18 mouse cellular contexts compared by ENCODE assay signal in genomic region chr11:20108151-20108550, GRCm38 (mm10). TPM values are rescaled to one million over a fixed set of nuclear protein-coding genes. Genes with fewer than 3 reads are reported as not detected.
DNase-seq lines count a peak whose midpoint lies in the region; ATAC-seq and TF ChIP-seq lines count a peak whose summit lies in the region.
"Had no signal": no experiment of that assay in that cellular context is flagged by ENCODE, and none has a peak within 500 bp of the region (broad histone marks: within the 10 kb centered on the region; RNA-seq: fewer than 3 reads in every experiment).

No protein-coding gene starts in this region.

- peaks cover 44% of the 10 kb centered on the region for H3K4me1 ChIP-seq in G1E (ENCODE audit: insufficient read depth, low read depth, low read length)
- peaks cover 18 to 19% of the 10 kb centered on the region in 2 experiments for H3K4me1 ChIP-seq in liver, embryonic 14.5 days (replicated peaks; ENCODE audit: control insufficient read depth in 2 of 2, insufficient read depth in 2 of 2, low read length in 1 of 2)
- peaks cover 11% of the 10 kb centered on the region for H3K4me1 ChIP-seq in hindbrain, embryonic 12.5 days
- no peaks in the 10 kb centered on the region; the same call in 1 of the 2 replicates for H3K4me1 ChIP-seq in forebrain, embryonic 11.5 days (replicated peaks; ENCODE audit: control insufficient read depth, insufficient read depth, low read length)
- H3K4me1 ChIP-seq: intestine, embryonic 15.5 days had no signal

- H3K4me2 ChIP-seq in liver, embryonic 14.5 days (ENCODE audit: low read depth): peak overlapping the region; percentile 18; the same call in 1 of the 2 replicates
- H3K4me2 ChIP-seq in hindbrain, embryonic 12.5 days (replicated peaks): no peak overlapping the region
- no peak overlapping the region for H3K4me2 ChIP-seq in forebrain, embryonic 11.5 days (ENCODE audit: low read depth, low read length, severe bottlenecking)
- H3K4me2 ChIP-seq: heart, embryonic 15.5 days; intestine, embryonic 15.5 days; kidney, embryonic 15.5 days; limb, embryonic 13.5 days; midbrain, embryonic 13.5 days had no signal

- TF ChIP-seq CTCF in G1E (IDR thresholded peaks at IDR 0.05; ENCODE audit: low read depth, low read length): no peak
- TF ChIP-seq CTCF in liver, embryonic 14.5 days (IDR thresholded peaks at IDR 0.05; ENCODE audit: low read depth): no peak

- H3K36me3 ChIP-seq in G1E (replicated peaks): peaks cover 39% of the 10 kb centered on the region
- H3K36me3 ChIP-seq in liver, embryonic 14.5 days (replicated peaks; ENCODE audit: control insufficient read depth, insufficient read depth, low read depth): peaks cover 3% of the 10 kb centered on the region
- H3K36me3 ChIP-seq in hindbrain, embryonic 12.5 days: peaks cover 12% of the 10 kb centered on the region; the same call in 1 of the 2 replicates
- H3K36me3 ChIP-seq in forebrain, embryonic 11.5 days (ENCODE audit: control insufficient read depth, insufficient read depth, low read length): no peaks in the 10 kb centered on the region; the same call in 1 of the 2 replicates
- H3K36me3 ChIP-seq: intestine, embryonic 15.5 days had no signal

- no peaks in the 10 kb centered on the region for H3K9me3 ChIP-seq in G1E (replicated peaks)
- no peaks in the 10 kb centered on the region for H3K9me3 ChIP-seq in liver, embryonic 14.5 days (ENCODE audit: control insufficient read depth, low read length)
- no peaks in the 10 kb centered on the region for H3K9me3 ChIP-seq in hindbrain, embryonic 12.5 days (replicated peaks)
- no peaks in the 10 kb centered on the region for H3K9me3 ChIP-seq in forebrain, embryonic 11.5 days (ENCODE audit: control insufficient read depth, low read length)
- H3K9me3 ChIP-seq: embryonic facial prominence, embryonic 10.5 days; heart, embryonic 15.5 days; intestine, embryonic 15.5 days; kidney, embryonic 15.5 days; limb, embryonic 13.5 days; midbrain, embryonic 13.5 days had no signal

- no peak overlapping the region for H3K9ac ChIP-seq in liver, embryonic 14.5 days (replicated peaks)
- no peak overlapping the region for H3K9ac ChIP-seq in hindbrain, embryonic 12.5 days
- no peak overlapping the region for H3K9ac ChIP-seq in forebrain, embryonic 11.5 days (ENCODE audit: low read length)
- H3K9ac ChIP-seq: heart, embryonic 15.5 days; intestine, embryonic 15.5 days; kidney, embryonic 15.5 days; limb, embryonic 13.5 days; midbrain, embryonic 13.5 days had no signal

- TF ChIP-seq EP300 in liver, embryonic 14.5 days (IDR thresholded peaks at IDR 0.05; ENCODE audit: low read depth): no peak

- ATAC-seq in CD4-positive, CD25-positive, alpha-beta regulatory T cell, adult 4 months: no peak
- ATAC-seq in G1E (ENCODE audit: extremely low read depth, insufficient number of reproducible peaks, low FRiP score, poor library complexity, severe bottlenecking): no peak
- no peak for ATAC-seq in liver, embryonic 14.5 days (ENCODE audit: insufficient read depth)
- ATAC-seq in hindbrain, embryonic 12.5 days (ENCODE audit: low FRiP score): no peak
- ATAC-seq in forebrain, embryonic 11.5 days (replicated peaks; ENCODE audit: low FRiP score): no peak
- ATAC-seq: intestine, embryonic 15.5 days; lung, postnatal 0 days; midbrain, embryonic 13.5 days had no signal

- WGBS in liver, embryonic 14.5 days (ENCODE audit: insufficient replicate concordance): 34% methylated on average over 7 of the region's 7 CpGs
- WGBS in hindbrain, embryonic 12.5 days: 96% methylated on average over 7 of the region's 7 CpGs
- 92% methylated on average over 7 of the region's 7 CpGs for WGBS in forebrain, embryonic 11.5 days

- no peaks in the 10 kb centered on the region for H3K27me3 ChIP-seq in G1E (ENCODE audit: insufficient read depth, low read length)
- no peaks in the 10 kb centered on the region for H3K27me3 ChIP-seq in liver, embryonic 14.5 days (ENCODE audit: control insufficient read depth, insufficient read depth, low read length)
- no peaks in the 10 kb centered on the region for H3K27me3 ChIP-seq in hindbrain, embryonic 12.5 days
- H3K27me3 ChIP-seq in forebrain, embryonic 11.5 days (ENCODE audit: control insufficient read depth, insufficient read depth, low read length): no peaks in the 10 kb centered on the region
- H3K27me3 ChIP-seq: heart, embryonic 15.5 days; intestine, embryonic 15.5 days; kidney, embryonic 15.5 days; limb, embryonic 13.5 days; midbrain, embryonic 13.5 days had no signal

- H3K4me3 ChIP-seq in G1E (ENCODE audit: low read depth, low read length): peak overlapping the region; percentile 23; the same call in 1 of the 2 replicates
- no peak overlapping the region for H3K4me3 ChIP-seq in liver, embryonic 14.5 days (ENCODE audit: insufficient read depth in 1 of 2, low read depth in 2 of 2, low read length in 2 of 2)
- H3K4me3 ChIP-seq in hindbrain, embryonic 12.5 days: no peak overlapping the region
- no peak overlapping the region for H3K4me3 ChIP-seq in forebrain, embryonic 11.5 days (ENCODE audit: low read depth, low read length)
- H3K4me3 ChIP-seq: embryonic facial prominence, embryonic 10.5 days; heart, embryonic 15.5 days; intestine, embryonic 15.5 days; kidney, embryonic 15.5 days; left cerebral cortex, adult 2 months; limb, embryonic 13.5 days; midbrain, embryonic 13.5 days had no signal

- peak; percentile 43 for DNase-seq in CD4-positive, CD25-positive, alpha-beta regulatory T cell, adult 2 months (ENCODE audit: low read depth, low spot score)
- DNase-seq in G1E (ENCODE audit: low spot score): no peak
- no peak for DNase-seq in liver, embryonic 14.5 days (ENCODE audit: low read depth in 3 of 3, low spot score in 3 of 3)
- peak; percentile 54 for DNase-seq in naive thymus-derived CD4-positive, alpha-beta T cell, adult 2 months (ENCODE audit: low read depth)
- DNase-seq in forebrain, embryonic 11.5 days (ENCODE audit: low spot score): no peak
- no peak for DNase-seq in layer of hippocampus, postnatal 36 days
- DNase-seq: adrenal gland, postnatal 10 days; cerebellum, postnatal 10 days had no signal

- H3K27ac ChIP-seq in liver, embryonic 14.5 days: no peak overlapping the region
- no peak overlapping the region for H3K27ac ChIP-seq in hindbrain, embryonic 12.5 days
- H3K27ac ChIP-seq in forebrain, embryonic 11.5 days (ENCODE audit: low read depth, low read length): no peak overlapping the region
- H3K27ac ChIP-seq: embryonic facial prominence, embryonic 10.5 days; heart, embryonic 15.5 days; intestine, embryonic 15.5 days; kidney, embryonic 15.5 days; left cerebral cortex, adult 2 months; limb, embryonic 13.5 days; midbrain, embryonic 13.5 days had no signal

RNA-seq across cellular contexts. Expression of gene Actr2, which starts 4.6 kb away (rescaled TPM):
- polyA plus RNA-seq in CD4-positive, CD25-positive, alpha-beta regulatory T cell, adult 4 months (2017; shearing (Covaris generic)): 100 to 1,000 TPM; 437 to 601 TPM
- 213 and 217 TPM in 2 replicates for total RNA-seq in G1E (2014; fragmentation: Nextera tagmentation)
- total RNA-seq in G1E (2017): 186 and 261 TPM in 2 replicates
- 116 and 120 TPM in 2 replicates for polyA plus RNA-seq in G1E (2012)
- polyA plus RNA-seq in liver, embryonic 14.5 days (2012; rRNA removed): 20.9 and 31.0 TPM in 2 replicates
- 28.5 and 30.3 TPM in 2 replicates for polyA plus RNA-seq in liver, embryonic 14.5 days (2014; fragmentation: Nextera tagmentation; extraction: Ambion mirVana)
- polyA plus RNA-seq in hindbrain, embryonic 12.5 days (2016; fragmentation: Nextera tagmentation; extraction: Ambion mirVana): 153 and 160 TPM in 2 replicates
- polyA plus RNA-seq in forebrain, embryonic 11.5 days (2014; fragmentation: Nextera tagmentation; extraction: Ambion mirVana): 67.5 and 72.6 TPM in 2 replicates
- total RNA-seq in layer of hippocampus, postnatal 36 days (2021): 100 to 1,000 TPM; 341 to 358 TPM

Comparison
In these comparisons a context has a peak if more than half of its experiments do, and no peak if none do; other contexts are left out.
1. DNase-seq: peak in CD4-positive, CD25-positive, alpha-beta regulatory T cell, adult 2 months (single experiment) and naive thymus-derived CD4-positive, alpha-beta T cell, adult 2 months (single experiment); none in G1E (single experiment), liver, embryonic 14.5 days (0 of 3), forebrain, embryonic 11.5 days (single experiment) and layer of hippocampus, postnatal 36 days (0 of 2).